Mouse (Mus musculus): ENCODE measurements around the gene Odr4. TPM values are rescaled to one million over a fixed set of nuclear protein-coding genes. Genes with fewer than 3 reads are reported as not detected.

The Odr4 gene
- total RNA-seq, 4 experiments from 2014 or later = 21.8 to 27.0 (median 22.8) TPM

Other genes with a start within 250 kb of the Odr4 start
- gene Pdc, start 73.7 kb downstream of the Odr4 start, total RNA-seq (2022) = not detected
- gene Tpr, start 242 bp downstream of the Odr4 start, total RNA-seq (2022) = 100 to 1,000 TPM; 123 to 151 (median 134) TPM
- gene Prg4, start 73.1 kb upstream of the Odr4 start, total RNA-seq (2022) = 10 to 100 TPM; 11.6 to 58.3 (median 12.3) TPM

All from heart, adult 8-10 months (tissue).